Mouse (Mus musculus) olfactory bulb, adult 2 months (tissue): ENCODE measurements around the gene Abtb1. TPM values are rescaled to one million over a fixed set of nuclear protein-coding genes. Genes with fewer than 3 reads are reported as not detected.

Source experiments
- H3K27ac ChIP-seq: fragments of 200-500 bp; 2 replicates; pipeline ENCODE4 v1.5.1; 2012; ENCODE audit warnings: low read depth, low read length; ENCODE audit not compliant: insufficient read depth
- H3K4me1 ChIP-seq: fragments of 200-500 bp; 2 replicates; pipeline ENCODE4 v1.6.1; 2012; ENCODE audit warnings: low read length; ENCODE audit not compliant: control insufficient read depth, insufficient read depth
- H3K4me3 ChIP-seq: fragments of 200-500 bp; 2 replicates; pipeline ENCODE4 v1.5.1; 2012; ENCODE audit warnings: mild to moderate bottlenecking, low read depth, low read length, moderate library complexity; ENCODE audit not compliant: insufficient read depth
- CTCF ChIP-seq: fragments of 200-500 bp; IDR thresholded peaks from 2 replicates; pipeline ENCODE4 v1.5.1; 2012; ENCODE audit warnings: low read depth, mild to moderate bottlenecking, low read length, moderate library complexity; ENCODE audit not compliant: insufficient read depth
- POLR2A ChIP-seq: fragments of 200-500 bp; IDR thresholded peaks from 2 replicates; pipeline ENCODE4 v1.6.1; 2012; ENCODE audit warnings: mild to moderate bottlenecking, low read depth, low read length, moderate library complexity; ENCODE audit not compliant: insufficient read depth
- WGBS: fragments of 180-500 bp; shearing (Covaris S2); methylation state at CpG from one replicate; pipeline ENCODE4 v1.1.7; 2018; 5-methylcytosine and 5-hydroxymethylcytosine counted together
- polyA plus RNA-seq: library from polyadenylated mRNA; stranded (reverse); fragments of >200 nt; gene quantifications from 2 replicates; pipeline ENCODE4 v1.2.4, GENCODE M21; 2012; ENCODE audit warnings: low replicate concordance; ENCODE audit not compliant: missing spikeins, insufficient read depth, insufficient read length

Gene Abtb1
- polyA plus RNA-seq, 1 experiment, result not detected

DNA sequence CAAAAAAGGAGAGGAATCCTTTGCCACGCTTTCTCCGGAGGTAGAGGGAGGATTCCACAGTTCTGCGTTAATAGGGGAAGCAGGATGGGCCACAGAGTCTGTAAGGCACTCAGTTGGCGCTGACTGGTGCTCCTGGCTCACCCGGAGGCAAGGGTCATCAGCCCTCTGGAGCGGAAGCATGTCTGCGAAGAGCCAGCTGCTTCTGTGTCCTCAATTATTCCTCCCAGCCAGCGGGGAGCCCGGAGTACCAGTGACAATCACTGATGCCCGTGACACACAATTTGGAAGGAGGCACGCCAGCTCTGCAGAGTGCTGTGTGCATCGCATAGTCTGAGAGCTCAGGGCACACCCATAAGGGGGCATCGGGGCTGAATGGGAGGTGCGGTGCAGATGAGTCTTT, 54.3 kb downstream of the Abtb1 start:
- 0 out of 2 replicates have a peak overlapping the region, but pooled peaks have one; percentile 12 for H3K4me3 ChIP-seq
- H3K27ac ChIP-seq, result peak overlapping the region; percentile 64
- no peak for TF ChIP-seq POLR2A
- no peak for TF ChIP-seq CTCF
- H3K4me1 ChIP-seq, result peaks cover 54% of the 10 kb centered on the region
- 21% methylated on average over 14 of the region's 14 CpGs for WGBS

DNA sequence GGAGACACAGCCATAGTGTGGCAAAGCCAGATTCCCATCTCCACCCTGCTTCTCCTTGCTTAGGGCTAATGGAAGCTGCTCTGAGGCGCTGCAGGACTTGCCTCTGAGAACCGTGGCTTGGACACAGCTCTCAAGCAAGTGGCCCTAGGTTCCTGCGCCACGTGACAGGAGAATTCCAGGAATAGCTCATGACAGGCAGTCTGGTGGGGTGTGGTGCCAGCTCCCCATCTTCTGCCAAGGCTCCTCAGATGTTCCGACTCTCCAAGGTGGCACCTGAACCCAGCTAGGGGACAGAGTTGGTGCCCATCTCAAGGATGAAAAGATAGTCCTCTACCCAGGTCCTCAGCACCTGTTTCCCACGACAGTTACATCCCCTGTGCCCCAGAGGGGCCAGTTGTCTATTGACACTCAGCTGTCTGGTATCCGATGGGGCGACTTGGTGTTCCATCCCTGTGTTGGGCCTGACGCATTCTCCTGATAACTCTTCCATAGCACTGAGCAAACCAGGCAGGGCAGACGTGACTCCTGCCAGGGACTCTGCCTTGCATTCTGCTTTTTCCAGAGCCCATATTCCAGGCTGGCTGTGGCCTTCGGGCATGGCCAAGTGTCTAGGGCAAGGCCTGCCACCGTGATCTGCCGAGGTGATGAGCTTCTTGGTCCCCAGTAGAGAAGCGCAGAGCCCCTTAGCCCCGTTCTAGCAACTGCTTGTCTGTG, 54.9 kb downstream of the Abtb1 start:
- no peak for TF ChIP-seq CTCF
- no peak for TF ChIP-seq POLR2A
- peak overlapping the region; percentile 64 for H3K27ac ChIP-seq
- no peak overlapping the region for H3K4me3 ChIP-seq
- 71% methylated on average over 15 of the region's 15 CpGs for WGBS
- peaks cover 52% of the 10 kb centered on the region for H3K4me1 ChIP-seq

Other genes starting within 250 kb of the Abtb1 start
- not detected in 2 replicates for gene Kbtbd12, start 204.0 kb downstream of the Abtb1 start, polyA plus RNA-seq
- gene Mgll, start 117.6 kb downstream of the Abtb1 start, polyA plus RNA-seq, result not detected in 2 replicates
- 321 TPM in 1 of 2 replicates, not detected in the other for gene Podxl2, start 33.1 kb upstream of the Abtb1 start, polyA plus RNA-seq
- gene Mcm2, start 56.8 kb upstream of the Abtb1 start, polyA plus RNA-seq, result not detected in 2 replicates
- gene Tpra1, start 60.3 kb upstream of the Abtb1 start, polyA plus RNA-seq, result not detected in 2 replicates